Mouse (Mus musculus) forebrain, embryonic 16.5 days (tissue): ENCODE results near the gene Stk11. TPM values are rescaled to one million over a fixed set of nuclear protein-coding genes. Genes with fewer than 3 reads are reported as not detected.
A peak's percentile ranks its signal among the peaks of the same experiment; 100 is the strongest.

Experiments used
- ATAC-seq: fragments of 200-750 bp; cut with Nextera tagmentation; 2 replicates; pipeline ENCODE4 v1.8.0; 2017; ENCODE audit warnings: mild to moderate bottlenecking, moderate library complexity
- H3K27ac ChIP-seq: fragments of 300-500 bp; sonication (generic); 2 replicates; pipeline ENCODE4 v1.5.1; 2014; ENCODE audit warnings: low read length, control low read depth
- H3K27me3 ChIP-seq: fragments of 300-500 bp; sonication (generic); replicated peaks from 2 replicates; pipeline ENCODE4 v1.6.1; 2014; ENCODE audit warnings: low read length; ENCODE audit not compliant: control insufficient read depth, insufficient read depth
- H3K36me3 ChIP-seq: fragments of 300-500 bp; sonication (generic); 2 replicates; pipeline ENCODE4 v1.6.1; 2014; ENCODE audit not compliant: control insufficient read depth, insufficient read depth
- H3K4me1 ChIP-seq: fragments of 300-500 bp; sonication (generic); replicated peaks from 2 replicates; pipeline ENCODE4 v1.6.1; 2014; ENCODE audit warnings: low read length; ENCODE audit not compliant: control insufficient read depth, insufficient read depth
- H3K4me2 ChIP-seq: fragments of 300-500 bp; sonication (generic); 2 replicates; pipeline ENCODE4 v1.6.1; 2014; ENCODE audit warnings: mild to moderate bottlenecking, low read length, control low read depth
- H3K4me3 ChIP-seq: fragments of 300-500 bp; sonication (generic); replicated peaks from 2 replicates; pipeline ENCODE4 v1.5.1; 2014; ENCODE audit warnings: mild to moderate bottlenecking, low read length, control low read depth
- H3K9ac ChIP-seq: fragments of 300-500 bp; sonication (generic); replicated peaks from 2 replicates; pipeline ENCODE4 v1.6.1; 2014; ENCODE audit warnings: low read depth, low read length, control low read depth
- H3K9me3 ChIP-seq: fragments of 300-500 bp; sonication (generic); 2 replicates; pipeline ENCODE4 v1.6.1; 2016; ENCODE audit warnings: low read length; ENCODE audit not compliant: control insufficient read depth
- WGBS: fragments of 180-500 bp; shearing (Covaris S2); extraction: QIAGEN DNeasy Blood & Tissue Kit; methylation state at CpG from one replicate; pipeline ENCODE4 v1.1.7; 2014; 5-methylcytosine and 5-hydroxymethylcytosine counted together
- polyA plus RNA-seq: library from polyadenylated mRNA; unstranded; fragments of >200 nt; fragmentation: Nextera tagmentation; extraction: Ambion mirVana; gene quantifications from 2 replicates; pipeline ENCODE4 v1.2.1, GENCODE M21; 2015

Gene Stk11
- polyA plus RNA-seq, 1 experiment from 2014 or later = 18.0 TPM

DNA sequence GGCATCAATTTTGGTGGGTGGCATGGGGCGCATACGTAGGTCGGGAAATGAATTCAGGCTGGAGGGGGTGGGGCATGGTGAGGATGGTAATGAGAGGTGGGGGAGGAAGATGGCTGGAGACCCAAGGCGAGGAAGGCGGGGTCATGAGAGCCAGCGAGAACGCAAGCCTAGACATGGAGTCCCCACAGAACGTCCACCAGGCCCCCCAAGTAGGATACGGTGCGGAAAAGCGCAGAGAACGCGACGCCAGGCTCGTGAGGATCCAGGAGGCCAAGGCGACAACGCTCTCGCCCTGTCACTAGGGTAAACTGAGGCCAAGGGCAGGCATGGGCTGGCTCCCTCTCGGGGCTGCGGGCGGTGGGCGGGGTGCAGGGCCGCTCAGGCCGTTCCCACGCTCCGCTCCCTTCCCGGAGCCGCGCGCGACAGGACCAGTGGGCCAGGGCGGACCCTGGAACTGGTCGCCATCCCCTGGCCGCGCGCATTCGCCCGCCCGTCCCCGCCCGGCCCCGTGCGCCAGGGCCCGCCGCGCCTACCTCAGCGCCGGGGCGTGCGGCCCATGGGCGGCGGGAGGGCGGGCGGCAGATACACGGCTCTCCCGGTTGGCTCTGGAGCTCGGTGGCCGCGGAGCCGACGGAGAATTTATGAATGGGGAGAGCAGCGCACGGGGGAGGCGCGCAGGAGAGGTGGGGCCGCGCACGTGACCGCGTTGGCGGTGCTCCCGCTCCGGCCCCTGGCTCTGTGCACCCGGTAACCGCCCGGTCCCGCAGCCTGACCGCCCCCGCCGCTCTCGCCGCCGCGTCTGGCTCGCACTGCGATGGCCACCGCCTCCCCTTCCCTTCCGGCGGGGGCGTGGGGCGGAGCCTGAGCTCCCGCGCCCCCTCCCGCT, 23.2 kb downstream of the Stk11 start, which contains the start of gene Atp5d:
Gene Atp5d (plus strand): TSS at position 80 of the 886 bp plus-strand sequence.
- Histone ChIP-seq H3K27ac (peak within 1 kb of the TSS; percentile 93), H3K9ac (peak within 1 kb of the TSS; percentile 87), H3K36me3 (peaks cover 11% of the 10 kb centered on the region; the same call in 1 of the 2 replicates), H3K4me2 (peak within 1 kb of the TSS; percentile 93), H3K4me1 (peaks cover 52% of the 10 kb centered on the region), H3K4me3 (peak within 1 kb of the TSS; percentile 87), H3K27me3 (no peaks in the 10 kb centered on the region), H3K9me3 (no peaks in the 10 kb centered on the region)
- under 1% methylated on average over 78 of the region's 94 CpGs for WGBS
- peak; percentile 13; the same call in 1 of the 2 replicates for ATAC-seq

DNA sequence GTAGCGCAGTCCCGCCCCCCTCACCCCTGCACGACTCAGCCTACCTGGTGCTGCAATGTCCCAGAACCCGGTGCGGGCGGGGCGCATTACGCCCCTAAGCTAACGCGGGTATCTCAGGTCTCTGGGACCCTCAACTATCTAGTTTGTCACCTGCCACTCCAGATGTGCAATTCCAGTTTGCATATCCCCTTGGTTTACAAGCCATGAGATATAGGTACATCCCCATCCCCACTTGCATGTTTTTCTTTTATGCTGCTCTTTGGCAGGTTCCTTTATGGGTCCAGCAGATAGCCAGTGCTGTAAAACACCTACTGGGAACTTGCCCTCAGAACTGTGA, 23.8 kb downstream of the Stk11 start:
- no peak for ATAC-seq
- Histone ChIP-seq H3K36me3 (peaks cover 6% of the 10 kb centered on the region; the same call in 1 of the 2 replicates), H3K9ac (peak overlapping the region; percentile 87), H3K4me1 (peaks cover 52% of the 10 kb centered on the region), H3K27ac (peak overlapping the region; percentile 93), H3K4me3 (peak overlapping the region; percentile 87), H3K27me3 (no peaks in the 10 kb centered on the region), H3K4me2 (peak overlapping the region; percentile 93), H3K9me3 (no peaks in the 10 kb centered on the region)
- under 1% methylated on average over 10 of the region's 10 CpGs for WGBS

DNA sequence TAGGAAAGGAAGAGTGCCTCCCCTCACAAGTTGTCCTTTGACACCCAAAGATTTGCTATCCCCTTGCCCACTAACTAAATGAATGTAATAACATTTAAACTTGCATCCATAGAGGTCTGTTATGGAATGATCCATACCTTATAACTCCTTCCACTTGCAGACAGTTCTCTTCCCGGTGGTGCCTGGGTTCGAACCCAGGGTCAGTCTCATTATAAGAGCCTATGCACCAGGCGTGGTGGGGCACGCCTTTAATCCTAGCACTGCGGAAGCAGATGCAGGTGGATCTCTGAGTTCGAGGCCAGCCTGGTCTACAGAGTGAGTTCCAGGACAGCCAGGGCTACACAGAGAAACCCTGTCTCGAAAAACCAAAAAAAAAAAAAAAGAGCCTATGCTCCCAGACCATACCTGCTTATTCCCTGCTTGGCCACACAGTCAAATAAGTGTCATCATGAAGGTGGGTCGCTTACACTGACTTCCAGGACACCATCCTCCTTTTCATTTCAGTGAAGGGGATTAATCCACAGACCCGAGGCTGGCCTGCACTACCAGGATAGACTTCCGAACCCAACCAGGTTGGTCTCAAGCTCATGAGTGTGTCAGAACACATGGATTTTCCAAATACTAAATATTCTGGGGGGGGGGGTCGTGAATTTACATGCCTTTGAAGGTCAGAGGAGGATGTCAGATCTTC, 24.5 kb downstream of the Stk11 start:
- ATAC-seq = no peak
- H3K27ac ChIP-seq = no peak overlapping the region

DNA sequence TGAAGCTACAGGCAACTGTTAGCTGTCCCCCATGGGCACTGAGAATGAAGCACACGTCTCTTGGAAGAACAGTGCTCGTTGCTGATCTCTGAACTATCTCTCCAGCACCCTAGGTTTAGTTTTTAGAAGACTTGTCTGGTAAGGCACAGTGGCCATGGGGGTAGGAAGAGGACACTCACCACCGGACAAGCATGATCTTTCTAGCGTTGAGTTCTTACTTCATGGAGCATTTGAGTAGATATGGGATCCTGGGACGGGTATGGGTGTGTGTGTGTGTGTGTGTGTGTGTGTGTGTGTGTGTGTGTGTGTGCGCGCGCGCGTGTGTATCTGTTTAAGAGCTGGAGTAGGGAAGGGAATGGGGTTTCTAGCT, 25.0 kb downstream of the Stk11 start, which contains the start of gene Cbarp:
Gene Cbarp (minus strand): TSS at position 170 of the 370 bp plus-strand sequence.
- Histone ChIP-seq H3K4me1 (peaks cover 55% of the 10 kb centered on the region), H3K27me3 (no peaks in the 10 kb centered on the region), H3K4me3 (peak within 1 kb of the TSS; percentile 90), H3K9ac (peak within 1 kb of the TSS; percentile 38), H3K27ac (peak within 1 kb of the TSS; percentile 90), H3K36me3 (no peaks in the 10 kb centered on the region), H3K4me2 (peak within 1 kb of the TSS; percentile 99), H3K9me3 (no peaks in the 10 kb centered on the region)
- 73% methylated on average over 10 of the region's 10 CpGs for WGBS
- no peak for ATAC-seq

More for the DNA sequence above, 24.5 kb downstream of the Stk11 start:
- H3K9ac ChIP-seq = no peak overlapping the region
- 71% methylated on average over 10 of the region's 11 CpGs for WGBS
- no peak overlapping the region for H3K4me2 ChIP-seq
- H3K27me3 ChIP-seq = no peaks in the 10 kb centered on the region
- peaks cover 52% of the 10 kb centered on the region for H3K4me1 ChIP-seq
- H3K36me3 ChIP-seq = peaks cover 2% of the 10 kb centered on the region; the same call in 1 of the 2 replicates
- no peaks in the 10 kb centered on the region for H3K9me3 ChIP-seq
- no peak overlapping the region for H3K4me3 ChIP-seq

DNA sequence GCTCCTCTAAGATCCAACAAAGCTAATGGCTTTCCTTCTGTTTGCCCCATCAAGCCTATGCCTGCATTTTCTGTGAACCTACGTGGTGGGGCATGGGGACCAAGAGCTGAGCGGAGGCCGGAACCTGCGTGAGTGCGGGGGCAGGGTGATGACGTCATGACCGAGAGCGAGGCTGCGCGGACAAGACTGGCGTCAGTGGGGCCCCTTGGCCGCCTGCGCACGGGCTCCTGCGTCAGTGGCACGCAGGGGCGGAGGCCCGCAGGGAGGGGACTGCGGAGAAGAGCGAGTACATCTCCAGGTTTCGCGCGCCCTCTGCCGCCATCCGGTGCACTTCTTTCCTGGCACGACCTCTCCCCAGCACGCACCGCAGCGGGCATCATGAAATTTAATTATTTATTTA, 25.6 kb downstream of the Stk11 start:
- no peaks in the 10 kb centered on the region for H3K36me3 ChIP-seq
- WGBS = under 1% methylated on average over 29 of the region's 29 CpGs
- H3K9ac ChIP-seq = peak overlapping the region; percentile 38
- peak; percentile 58 for ATAC-seq
- peak overlapping the region; percentile 99 for H3K4me2 ChIP-seq
- H3K27ac ChIP-seq = peak overlapping the region; percentile 90
- H3K4me1 ChIP-seq = peaks cover 57% of the 10 kb centered on the region
- H3K4me3 ChIP-seq = peak overlapping the region; percentile 90
- H3K9me3 ChIP-seq = no peaks in the 10 kb centered on the region
- no peaks in the 10 kb centered on the region for H3K27me3 ChIP-seq

DNA sequence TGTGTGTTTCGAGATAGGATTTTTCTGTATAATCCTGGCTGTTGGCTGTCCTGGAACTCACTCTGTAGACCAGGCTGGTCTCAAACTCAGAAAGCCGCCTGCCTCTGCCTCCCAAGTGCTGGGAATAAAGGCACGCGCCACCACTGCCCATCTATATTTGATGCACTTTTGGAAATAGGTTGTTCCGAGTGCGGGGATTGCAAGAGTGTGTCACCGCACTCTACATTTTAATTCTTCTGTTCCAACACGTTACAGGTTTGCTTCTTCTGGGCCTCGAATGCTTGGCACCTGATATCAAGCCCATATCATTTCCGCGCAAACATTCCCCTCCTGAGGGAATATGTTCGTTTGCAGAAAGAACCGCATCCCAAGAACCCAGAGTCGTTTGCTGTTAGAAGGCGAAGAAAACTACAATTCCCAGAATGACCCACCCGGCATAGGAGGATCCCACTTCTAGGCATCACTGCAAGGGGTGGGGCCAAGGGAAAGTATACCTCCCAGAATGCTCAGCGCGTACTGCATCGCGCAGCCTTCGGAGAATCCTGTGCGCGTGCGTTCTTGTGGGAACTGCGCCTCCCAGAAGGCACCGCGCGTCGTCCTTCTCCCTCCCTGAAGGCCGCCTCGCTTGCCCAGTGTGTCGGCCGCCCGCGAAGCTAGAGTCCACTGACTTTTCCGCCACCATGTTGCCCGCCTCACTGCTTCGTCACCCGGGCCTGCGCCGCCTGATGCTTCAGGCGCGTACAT, 26.4 kb downstream of the Stk11 start:
- H3K9me3 ChIP-seq = no peaks in the 10 kb centered on the region
- H3K4me2 ChIP-seq = peak overlapping the region; percentile 99
- peak; percentile 89 for ATAC-seq
- H3K36me3 ChIP-seq = no peaks in the 10 kb centered on the region
- H3K27ac ChIP-seq = peak overlapping the region; percentile 90
- peaks cover 50% of the 10 kb centered on the region for H3K4me1 ChIP-seq
- WGBS = under 1% methylated on average over 43 of the region's 43 CpGs
- H3K4me3 ChIP-seq = peak overlapping the region; percentile 90
- peak overlapping the region; percentile 93 for H3K9ac ChIP-seq
- no peaks in the 10 kb centered on the region for H3K27me3 ChIP-seq

DNA sequence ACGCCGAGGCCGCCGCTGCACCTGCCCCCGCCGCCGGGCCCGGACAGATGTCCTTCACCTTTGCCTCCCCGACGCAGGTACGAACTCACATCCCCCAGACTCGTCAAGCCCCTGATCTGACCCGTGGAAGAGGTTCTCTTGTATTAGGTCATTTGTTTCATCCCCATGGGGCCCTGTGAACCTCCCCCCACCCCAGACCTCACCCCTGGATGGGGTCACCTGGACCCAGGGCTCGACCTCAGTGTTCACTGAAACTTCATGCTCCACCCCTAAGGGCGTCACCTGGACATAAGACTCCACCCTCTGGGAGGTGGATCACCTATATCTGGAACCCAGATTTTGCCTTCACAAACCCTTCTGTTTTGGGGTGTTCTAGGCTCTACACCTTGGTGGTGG, 26.9 kb downstream of the Stk11 start:
- Histone ChIP-seq H3K4me1 (peaks cover 46% of the 10 kb centered on the region), H3K9me3 (no peaks in the 10 kb centered on the region), H3K27ac (peak overlapping the region; percentile 74), H3K4me2 (peak overlapping the region; percentile 99), H3K9ac (peak overlapping the region; percentile 93), H3K27me3 (no peaks in the 10 kb centered on the region), H3K4me3 (peak overlapping the region; percentile 90), H3K36me3 (no peaks in the 10 kb centered on the region)
- no peak for ATAC-seq
- WGBS = under 1% methylated on average over 15 of the region's 15 CpGs

DNA sequence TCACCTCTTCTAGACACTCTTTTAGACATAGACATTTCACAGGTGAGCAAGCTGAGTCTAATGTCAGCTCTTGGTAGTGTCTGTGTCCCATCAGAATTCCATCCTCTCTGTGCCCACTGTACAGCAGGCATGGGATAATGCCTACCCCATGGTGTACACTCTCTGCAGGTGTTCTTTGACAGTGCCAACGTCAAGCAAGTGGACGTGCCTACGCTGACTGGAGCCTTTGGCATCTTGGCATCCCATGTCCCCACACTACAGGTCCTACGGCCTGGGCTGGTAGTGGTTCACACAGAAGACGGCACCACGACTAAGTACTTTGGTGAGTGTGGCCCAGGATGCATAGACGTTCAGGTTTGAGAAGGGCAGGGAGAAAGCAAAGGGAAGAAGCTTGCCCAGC, 28.1 kb downstream of the Stk11 start:
- Histone ChIP-seq H3K27me3 (no peaks in the 10 kb centered on the region), H3K4me2 (no peak overlapping the region), H3K4me1 (peaks cover 44% of the 10 kb centered on the region), H3K9me3 (no peaks in the 10 kb centered on the region), H3K4me3 (no peak overlapping the region), H3K36me3 (no peaks in the 10 kb centered on the region), H3K9ac (no peak overlapping the region), H3K27ac (no peak overlapping the region)
- ATAC-seq = no peak
- 93% methylated on average over 7 of the region's 7 CpGs for WGBS

DNA sequence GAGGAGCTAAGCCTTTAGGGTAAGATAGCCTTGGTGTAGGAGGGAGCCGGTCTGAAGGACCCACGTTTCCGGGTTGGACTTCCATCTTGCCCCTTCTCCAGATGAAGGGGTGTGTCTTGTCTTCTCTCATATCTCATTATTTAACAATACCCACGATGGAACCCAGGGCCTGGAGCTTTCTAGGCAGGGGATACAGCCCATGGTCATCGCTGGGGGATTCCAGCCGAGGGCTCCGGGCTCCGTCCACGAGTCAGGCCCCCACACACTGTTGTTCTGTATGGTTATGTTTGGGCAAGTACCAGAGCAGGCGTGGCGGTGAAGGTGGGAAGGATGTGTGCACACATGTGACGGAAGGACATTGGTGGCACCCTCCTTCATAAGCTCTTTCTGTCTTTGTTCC, 28.6 kb downstream of the Stk11 start:
- Histone ChIP-seq H3K9ac (no peak overlapping the region), H3K4me3 (no peak overlapping the region), H3K9me3 (no peaks in the 10 kb centered on the region), H3K27ac (no peak overlapping the region), H3K27me3 (no peaks in the 10 kb centered on the region), H3K4me1 (peaks cover 43% of the 10 kb centered on the region), H3K36me3 (no peaks in the 10 kb centered on the region), H3K4me2 (no peak overlapping the region)
- no peak for ATAC-seq
- 93% methylated on average over 12 of the region's 12 CpGs for whole genome bisulfite sequencing
